Mouse (Mus musculus) skeletal muscle tissue, postnatal 0 days (tissue): Measurements from ENCODE around the gene Camkk2. TPM values are rescaled to one million over a fixed set of nuclear protein-coding genes. Genes with fewer than 3 reads are reported as not detected.

Source experiments
- microRNA-seq, 2 experiments: library from miRNA; unstranded; fragments of <30 nt; microRNA quantifications; one replicate each; pipeline ENCODE4; 2016
- polyA plus RNA-seq: library from polyadenylated mRNA; unstranded; fragments of >200 nt; fragmentation: Nextera tagmentation; extraction: Ambion mirVana; gene quantifications from 2 replicates; pipeline ENCODE4 v1.2.1, GENCODE M21; 2015

Gene Camkk2
- 12.3 and 15.2 TPM in 2 replicates for polyA plus RNA-seq

DNA sequence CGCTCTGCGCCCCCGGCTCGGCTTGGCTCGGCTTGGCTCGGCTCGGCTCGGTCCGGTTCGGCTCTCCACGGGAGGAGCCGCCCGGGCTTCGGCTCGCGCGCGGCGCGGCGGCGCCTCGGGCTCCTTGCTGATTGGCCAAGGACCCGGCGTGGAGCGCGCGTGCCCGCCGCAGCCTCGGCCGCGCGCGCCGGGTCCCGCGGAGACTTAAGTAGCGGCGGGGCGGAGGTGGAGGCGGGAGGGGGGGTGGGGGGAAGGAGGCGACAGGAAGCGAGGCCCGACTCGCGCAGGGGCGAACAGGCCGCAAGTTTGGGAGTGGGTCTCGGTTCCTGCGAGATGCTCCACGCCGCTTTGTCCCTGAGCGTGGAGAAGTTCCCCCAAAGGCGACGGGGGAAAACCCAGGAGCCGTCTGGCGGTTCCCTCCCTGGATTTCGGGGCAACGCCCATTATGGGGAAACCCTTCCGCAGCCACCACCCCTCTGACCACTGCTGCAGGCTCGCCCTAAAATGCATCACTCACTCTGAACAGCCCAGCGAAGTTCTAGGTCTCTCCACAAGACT lies at the start of gene Camkk2:
Gene Camkk2 (minus strand): TSS at position 133 of the 558 bp plus-strand sequence.

DNA sequence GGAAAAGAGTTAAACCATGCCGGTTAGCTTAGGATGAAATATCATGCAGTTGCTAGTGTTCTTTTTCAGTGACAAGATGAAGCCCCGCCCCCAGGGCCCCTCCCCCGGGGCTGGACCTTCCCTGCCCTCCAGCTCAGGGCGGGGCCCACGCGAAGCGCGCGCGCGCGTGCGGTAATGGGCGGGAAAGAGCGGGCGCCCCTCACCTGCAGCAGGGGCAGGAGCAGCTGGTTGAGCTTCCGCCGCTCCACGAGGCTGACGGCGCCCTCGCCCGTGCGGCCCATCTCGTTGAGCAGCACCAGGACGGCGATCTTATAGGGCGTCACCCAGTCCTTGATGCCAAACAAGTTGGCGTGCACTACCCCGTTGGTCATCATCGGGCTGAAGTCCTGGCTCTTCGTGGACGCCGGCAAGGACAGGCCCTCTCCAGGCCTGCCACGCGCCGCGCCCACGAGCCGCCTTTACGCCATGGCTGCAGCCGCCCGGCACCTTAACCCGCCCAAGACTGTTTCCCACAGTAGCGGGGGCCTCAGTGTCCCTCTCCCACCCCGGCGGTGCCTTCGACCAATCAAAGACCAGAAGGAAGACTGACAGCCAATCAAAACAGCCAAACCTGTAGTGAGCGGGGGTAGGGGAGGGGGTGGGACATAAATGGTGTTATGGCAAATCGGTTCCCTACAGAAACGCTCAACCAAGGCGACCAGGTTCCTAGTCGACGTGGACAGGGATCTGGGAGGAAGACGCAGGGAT lies 41.7 kb upstream of the Camkk2 start, which contains the start of gene Anapc5:
Gene Anapc5 (minus strand): TSS at position 563 of the 747 bp plus-strand sequence.

DNA sequence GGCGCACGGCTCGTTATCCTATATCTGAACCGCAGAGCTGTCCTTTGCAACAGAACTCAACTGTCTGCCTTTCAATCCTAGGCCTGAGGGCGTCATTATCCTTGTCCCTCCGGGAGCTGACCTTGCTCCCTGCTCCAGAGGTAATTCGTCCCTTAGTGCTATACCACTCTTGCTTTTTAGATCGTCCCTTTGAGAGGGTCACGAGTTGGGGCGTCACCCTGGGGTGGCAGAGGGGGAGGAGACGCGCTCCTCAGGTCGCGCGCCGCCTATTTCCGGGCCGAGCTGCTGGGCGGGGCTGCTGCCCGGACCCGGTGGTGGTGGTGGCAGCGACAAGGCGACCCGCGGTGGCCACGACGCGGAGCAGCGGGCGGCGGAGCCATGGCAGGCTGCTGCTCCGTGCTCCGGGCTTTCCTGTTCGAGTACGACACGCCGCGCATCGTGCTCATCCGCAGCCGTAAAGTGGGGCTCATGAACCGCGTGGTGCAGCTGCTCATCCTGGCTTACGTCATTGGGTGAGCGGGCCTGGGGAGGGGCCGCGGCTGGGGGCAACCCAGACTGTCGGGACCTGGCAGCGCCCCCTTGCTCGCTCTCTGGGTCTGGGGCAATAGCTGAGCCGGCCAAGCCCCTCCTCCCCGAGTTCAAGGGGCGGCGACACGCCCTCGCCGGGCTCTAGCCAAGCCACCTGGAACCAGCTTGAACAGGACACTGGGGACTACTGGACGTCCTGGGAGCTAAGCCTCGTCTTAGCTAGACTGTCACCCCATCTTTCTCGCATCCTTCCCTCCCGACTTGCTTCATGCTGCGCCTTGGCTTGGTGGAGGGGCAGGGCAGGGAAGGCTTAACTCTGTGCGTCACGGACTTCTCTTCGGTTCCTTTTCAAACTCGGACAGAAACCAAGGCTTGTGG lies 71.7 kb downstream of the Camkk2 start, which contains the start of gene P2rx4:
Gene P2rx4 (plus strand): TSS at position 269 of the 906 bp plus-strand sequence.

Small RNA genes lying within 50 kb of the gene (microRNA-seq; reads per million reads assigned to microRNA genes)
- gene Mir8115: 0 reads per million in 2 experiments

Other genes starting within 250 kb of the Camkk2 start
- 15.2 and 18.1 TPM in 2 replicates for gene Ift81, start 164.9 kb downstream of the Camkk2 start, polyA plus RNA-seq
- gene P2rx7, start 135.5 kb downstream of the Camkk2 start, polyA plus RNA-seq: 2.8 and 3.5 TPM in 2 replicates
- 14.2 and 18.6 TPM in 2 replicates for gene P2rx4, start 71.9 kb downstream of the Camkk2 start, polyA plus RNA-seq
- 193 and 196 TPM in 2 replicates for gene Anapc5, start 41.9 kb upstream of the Camkk2 start, polyA plus RNA-seq
- 15.4 and 16.6 TPM in 2 replicates for gene Rnf34, start 70.6 kb upstream of the Camkk2 start, polyA plus RNA-seq
- 9.9 and 10.4 TPM in 2 replicates for gene Kdm2b, start 210.4 kb upstream of the Camkk2 start, polyA plus RNA-seq
- 47.3 and 58.6 TPM in 2 replicates for gene Orai1, start 235.7 kb upstream of the Camkk2 start, polyA plus RNA-seq